Mouse (Mus musculus): ENCODE measurements around the gene Sfxn1. TPM values are rescaled to one million over a fixed set of nuclear protein-coding genes. Genes with fewer than 3 reads are reported as not detected.

Sfxn1 gene
- polyA plus RNA-seq, 1 experiment from 2014 or later: 34.5 TPM

DNA sequence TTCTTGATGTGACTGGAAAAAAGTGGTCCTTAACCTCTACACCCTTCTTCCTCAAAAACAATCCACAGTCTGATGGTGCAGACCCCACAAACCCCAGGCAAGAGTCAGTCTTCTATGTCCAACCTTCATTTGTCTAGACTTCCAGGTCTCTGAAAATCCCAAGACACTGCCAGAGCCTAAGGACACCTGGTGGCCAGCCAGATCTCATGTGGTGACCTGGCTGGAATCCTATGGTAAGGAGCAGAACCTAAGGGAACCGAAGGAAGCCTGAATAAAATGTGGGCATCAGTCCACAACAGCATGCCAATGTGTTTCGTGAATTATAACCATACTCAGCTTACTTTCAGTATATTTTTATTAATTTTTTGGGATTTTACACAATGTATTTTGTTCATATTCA lies 31.4 kb upstream of the Sfxn1 start:
- TF ChIP-seq CTCF (IDR thresholded peaks at IDR 0.05; ENCODE audit: low read depth) (no peak), EP300 (optimal IDR thresholded peaks at IDR 0.05) (no peak)

GRCm38 (mm10) chr13:54048679-54049352 lies 22.9 kb upstream of the Sfxn1 start:
- Histone ChIP-seq H3K9me3 (ENCODE audit: control insufficient read depth, low read length) (no peaks in the 10 kb centered on the region), H3K4me1 (replicated peaks; ENCODE audit: control insufficient read depth, insufficient read depth) (no peaks in the 10 kb centered on the region), H3K9ac (ENCODE audit: low read length) (no peak overlapping the region), H3K27ac (replicated peaks) (no peak overlapping the region), H3K4me2 (replicated peaks; ENCODE audit: low read depth) (no peak overlapping the region), H3K4me3 (ENCODE audit: low read depth, low read length) (no peak overlapping the region), H3K27me3 (ENCODE audit: control insufficient read depth, insufficient read depth, low read length) (no peaks in the 10 kb centered on the region), H3K36me3 (ENCODE audit: control insufficient read depth, insufficient read depth, low read length) (no peaks in the 10 kb centered on the region)
- 75% methylated on average over 7 of the region's 7 CpGs for WGBS
- DNase-seq (ENCODE audit: low spot score) (no peak), ATAC-seq (ENCODE audit: low FRiP score, low TSS enrichment) (no peak)
- TF ChIP-seq EP300 (optimal IDR thresholded peaks at IDR 0.05): no peak
- no peak for TF ChIP-seq CTCF (IDR thresholded peaks at IDR 0.05; ENCODE audit: low read depth)

More for the DNA sequence above, 31.4 kb upstream of the Sfxn1 start:
- no peaks in the 10 kb centered on the region for H3K36me3 ChIP-seq (ENCODE audit: control insufficient read depth, insufficient read depth, low read length)
- H3K4me2 ChIP-seq (replicated peaks; ENCODE audit: low read depth): no peak overlapping the region
- no peaks in the 10 kb centered on the region for H3K27me3 ChIP-seq (ENCODE audit: control insufficient read depth, insufficient read depth, low read length)
- H3K9ac ChIP-seq (ENCODE audit: low read length): no peak overlapping the region
- H3K4me3 ChIP-seq (ENCODE audit: low read depth, low read length): no peak overlapping the region
- no peak for ATAC-seq (ENCODE audit: low FRiP score, low TSS enrichment)
- no peak overlapping the region for H3K27ac ChIP-seq (replicated peaks)
- no peaks in the 10 kb centered on the region for H3K4me1 ChIP-seq (replicated peaks; ENCODE audit: control insufficient read depth, insufficient read depth)
- no peaks in the 10 kb centered on the region for H3K9me3 ChIP-seq (ENCODE audit: control insufficient read depth, low read length)
- WGBS: 84% methylated on average over 2 of the region's 2 CpGs
- DNase-seq (ENCODE audit: low spot score): no peak

- Histone ChIP-seq H3K4me1 (replicated peaks; ENCODE audit: control insufficient read depth, insufficient read depth) (no peaks in the 10 kb centered on the region), H3K36me3 (ENCODE audit: control insufficient read depth, insufficient read depth, low read length) (no peaks in the 10 kb centered on the region), H3K4me2 (replicated peaks; ENCODE audit: low read depth) (no peak overlapping the region), H3K4me3 (ENCODE audit: low read depth, low read length) (no peak overlapping the region), H3K9me3 (ENCODE audit: control insufficient read depth, low read length) (no peaks in the 10 kb centered on the region), H3K27ac (replicated peaks) (no peak overlapping the region), H3K9ac (ENCODE audit: low read length) (no peak overlapping the region), H3K27me3 (ENCODE audit: control insufficient read depth, insufficient read depth, low read length) (peaks cover 8% of the 10 kb centered on the region; the same call in 1 of the 2 replicates)
- WGBS: 59% methylated on average over 7 of the region's 7 CpGs
- ATAC-seq (ENCODE audit: low FRiP score, low TSS enrichment) (no peak), DNase-seq (ENCODE audit: low spot score) (no peak)
- no peak for TF ChIP-seq CTCF (IDR thresholded peaks at IDR 0.05; ENCODE audit: low read depth)
- no peak for TF ChIP-seq EP300 (optimal IDR thresholded peaks at IDR 0.05)
These were observed 20.0 kb upstream of the Sfxn1 start for GRCm38 (mm10) chr13:54051641-54052040.

DNA sequence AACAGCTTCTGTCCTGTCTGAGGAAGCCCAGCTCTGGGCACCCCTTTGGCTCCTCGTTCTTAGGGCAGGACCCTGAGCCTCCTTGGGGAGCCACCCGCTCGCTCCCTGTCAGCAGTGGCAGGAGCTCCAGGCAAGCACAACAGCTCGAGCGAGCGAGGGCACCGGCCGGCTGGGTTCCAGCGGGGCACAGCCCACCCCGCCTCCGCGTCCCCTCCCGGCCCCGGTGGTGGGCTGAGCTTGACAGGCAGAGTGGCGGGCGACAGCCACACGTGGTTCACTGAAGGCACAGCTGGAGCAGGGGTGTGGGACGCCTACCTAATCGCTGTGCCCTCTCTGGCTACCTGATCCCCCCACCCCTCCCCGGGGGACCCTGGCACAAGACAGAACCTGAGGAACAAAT lies 16.7 kb upstream of the Sfxn1 start:
- TF ChIP-seq CTCF (IDR thresholded peaks at IDR 0.05; ENCODE audit: low read depth) (no peak), EP300 (optimal IDR thresholded peaks at IDR 0.05) (no peak)
- 2% methylated on average over 20 of the region's 20 CpGs for WGBS
- peaks cover 8% of the 10 kb centered on the region; the same call in 1 of the 2 replicates for H3K27me3 ChIP-seq (ENCODE audit: control insufficient read depth, insufficient read depth, low read length)
- no peaks in the 10 kb centered on the region for H3K36me3 ChIP-seq (ENCODE audit: control insufficient read depth, insufficient read depth, low read length)
- H3K4me3 ChIP-seq (ENCODE audit: low read depth, low read length): peak overlapping the region; percentile 37
- no peak overlapping the region for H3K27ac ChIP-seq (replicated peaks)
- no peak for DNase-seq (ENCODE audit: low spot score)
- ATAC-seq (ENCODE audit: low FRiP score, low TSS enrichment): no peak
- H3K9ac ChIP-seq (ENCODE audit: low read length): no peak overlapping the region
- H3K4me2 ChIP-seq (replicated peaks; ENCODE audit: low read depth): peak overlapping the region; percentile 68
- no peaks in the 10 kb centered on the region for H3K4me1 ChIP-seq (replicated peaks; ENCODE audit: control insufficient read depth, insufficient read depth)
- H3K9me3 ChIP-seq (ENCODE audit: control insufficient read depth, low read length): no peaks in the 10 kb centered on the region

DNA sequence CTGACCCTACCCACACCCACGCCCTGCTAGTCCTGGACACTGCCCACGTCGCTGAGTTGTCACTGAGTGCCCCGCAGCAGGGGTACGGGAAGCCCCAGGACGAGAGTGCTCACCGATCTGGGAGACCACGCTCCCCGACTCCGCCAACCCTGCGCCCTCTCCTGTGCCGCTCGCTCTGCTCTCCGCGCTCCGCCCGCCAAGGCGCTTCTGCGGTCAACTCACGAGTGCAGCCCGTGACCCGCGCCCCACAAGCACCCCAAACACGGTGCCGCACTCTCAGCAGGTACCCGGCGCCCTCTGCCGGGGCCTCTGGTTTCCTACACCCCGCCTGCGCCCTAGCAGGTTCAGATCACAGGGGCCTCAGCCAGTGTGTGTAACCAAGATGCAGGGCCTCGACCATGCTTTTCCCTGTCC lies 16.2 kb upstream of the Sfxn1 start, which contains the start of gene Drd1:
Gene Drd1, minus strand, starts transcription at position 258 of the 414 bp plus-strand sequence.
- TF ChIP-seq CTCF (IDR thresholded peaks at IDR 0.05; ENCODE audit: low read depth) (peak; percentile 84), EP300 (optimal IDR thresholded peaks at IDR 0.05) (no peak)
- no peaks in the 10 kb centered on the region for H3K4me1 ChIP-seq (replicated peaks; ENCODE audit: control insufficient read depth, insufficient read depth)
- peak within 1 kb of the TSS; percentile 37 for H3K4me3 ChIP-seq (ENCODE audit: low read depth, low read length)
- no peaks in the 10 kb centered on the region for H3K36me3 ChIP-seq (ENCODE audit: control insufficient read depth, insufficient read depth, low read length)
- H3K4me2 ChIP-seq (replicated peaks; ENCODE audit: low read depth): peak within 1 kb of the TSS; percentile 68
- H3K9ac ChIP-seq (ENCODE audit: low read length): peak within 1 kb of the TSS; percentile 35; the same call in 1 of the 2 replicates
- H3K27me3 ChIP-seq (ENCODE audit: control insufficient read depth, insufficient read depth, low read length): peaks cover 8% of the 10 kb centered on the region; the same call in 1 of the 2 replicates
- peak; percentile 71 for ATAC-seq (ENCODE audit: low FRiP score, low TSS enrichment)
- WGBS: under 1% methylated on average over 28 of the region's 31 CpGs
- H3K9me3 ChIP-seq (ENCODE audit: control insufficient read depth, low read length): no peaks in the 10 kb centered on the region
- H3K27ac ChIP-seq (replicated peaks): no peak within 1 kb of the TSS
- peak; percentile 78 for DNase-seq (ENCODE audit: low spot score)

DNA sequence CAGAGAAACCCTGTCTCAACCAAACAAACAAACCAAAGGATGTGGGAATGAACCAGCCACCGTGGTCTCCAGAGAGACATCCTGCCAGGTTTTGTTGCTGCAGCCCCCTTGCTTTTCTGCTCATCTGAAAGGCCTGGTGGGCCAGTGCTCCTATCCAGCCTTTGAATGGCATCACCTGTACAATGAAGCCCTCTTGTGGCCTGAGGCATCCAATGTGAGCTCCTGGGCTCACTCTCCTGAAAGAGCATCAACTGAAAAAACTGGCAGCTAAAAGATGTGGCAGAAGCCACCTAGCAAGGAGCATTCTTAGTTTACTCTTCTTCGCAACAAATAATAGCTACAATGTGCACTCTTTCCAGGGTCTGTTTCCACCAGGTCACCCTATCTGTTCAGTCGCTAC lies 9.6 kb upstream of the Sfxn1 start:
- TF ChIP-seq EP300 (optimal IDR thresholded peaks at IDR 0.05) (no peak), CTCF (IDR thresholded peaks at IDR 0.05; ENCODE audit: low read depth) (no peak)
- Histone ChIP-seq H3K9ac (ENCODE audit: low read length) (no peak overlapping the region), H3K36me3 (ENCODE audit: control insufficient read depth, insufficient read depth, low read length) (no peaks in the 10 kb centered on the region), H3K4me1 (replicated peaks; ENCODE audit: control insufficient read depth, insufficient read depth) (no peaks in the 10 kb centered on the region), H3K9me3 (ENCODE audit: control insufficient read depth, low read length) (no peaks in the 10 kb centered on the region), H3K4me3 (ENCODE audit: low read depth, low read length) (no peak overlapping the region), H3K27me3 (ENCODE audit: control insufficient read depth, insufficient read depth, low read length) (no peaks in the 10 kb centered on the region), H3K27ac (replicated peaks) (no peak overlapping the region), H3K4me2 (replicated peaks; ENCODE audit: low read depth) (no peak overlapping the region)
- no peak for DNase-seq (ENCODE audit: low spot score)
- 88% methylated on average over 3 of the region's 3 CpGs for WGBS
- ATAC-seq (ENCODE audit: low FRiP score, low TSS enrichment): no peak

All from stomach, postnatal 0 days (tissue).